In the genomic region with DNA sequence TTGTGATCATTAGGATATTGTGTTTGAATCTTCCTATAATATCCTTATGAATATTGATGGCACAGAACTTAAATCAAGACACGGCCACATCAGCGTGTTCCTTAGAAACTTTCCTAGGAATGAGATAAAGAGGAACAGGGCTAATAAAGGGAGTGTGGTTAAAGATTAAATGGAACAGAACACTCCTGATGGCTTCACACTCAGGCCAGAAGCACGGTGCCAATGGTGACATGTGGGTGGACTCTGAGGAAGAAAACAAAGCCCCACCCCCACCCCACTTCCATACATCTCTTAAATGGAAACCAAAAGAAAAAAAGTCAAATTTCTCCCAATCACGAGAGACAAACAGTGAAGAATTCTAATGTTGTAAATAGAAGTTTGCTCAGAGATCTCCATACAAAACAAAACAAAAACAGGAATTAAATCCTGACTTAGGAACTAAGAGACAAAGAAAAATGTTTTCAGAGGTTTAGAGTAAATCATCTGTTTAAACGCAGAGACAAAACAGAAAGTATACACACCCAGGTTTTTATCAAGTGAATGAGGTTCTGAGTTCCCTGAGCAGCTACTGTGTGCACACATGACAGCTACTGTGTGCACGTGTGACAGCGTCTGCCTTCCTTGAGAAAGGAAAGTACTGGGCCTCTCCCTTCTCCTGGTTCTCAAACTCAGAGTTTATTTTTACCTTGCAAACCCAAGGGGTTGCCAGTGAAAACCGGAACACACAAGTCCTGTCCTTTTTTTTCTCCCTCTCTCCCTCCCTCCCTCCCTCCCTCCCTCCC, we compare ENCODE assay signal across 1 mouse cellular context.
TF ChIP-seq lines count a peak whose summit lies in the region.

No protein-coding gene starts in this region.

TF ChIP-seq in MEL, 35 proteins besides CTCF, POLR2A, EP300 and RAD21:
- TF ChIP-seq TAL1 (IDR thresholded peaks at IDR 0.05; ENCODE audit: low read length), result no peak
- TF ChIP-seq MXI1 (IDR thresholded peaks at IDR 0.05; ENCODE audit: low read depth, low read length), result 0 out of 2 replicates have a peak, but pooled peaks have one; percentile 23
TF ChIP-seq in MEL: peak in this region for 1.
